Mouse (Mus musculus) olfactory bulb, adult 2 months (tissue): Measurements from ENCODE around the gene Cdr2l. TPM values are rescaled to one million over a fixed set of nuclear protein-coding genes. Genes with fewer than 3 reads are reported as not detected.

Experiments used
- H3K27ac ChIP-seq: fragments of 200-500 bp; 2 replicates; pipeline ENCODE4 v1.5.1; 2012; ENCODE audit warnings: low read depth, low read length; ENCODE audit not compliant: insufficient read depth
- H3K4me1 ChIP-seq: fragments of 200-500 bp; 2 replicates; pipeline ENCODE4 v1.6.1; 2012; ENCODE audit warnings: low read length; ENCODE audit not compliant: control insufficient read depth, insufficient read depth
- H3K4me3 ChIP-seq: fragments of 200-500 bp; 2 replicates; pipeline ENCODE4 v1.5.1; 2012; ENCODE audit warnings: mild to moderate bottlenecking, low read depth, low read length, moderate library complexity; ENCODE audit not compliant: insufficient read depth
- CTCF ChIP-seq: fragments of 200-500 bp; IDR thresholded peaks from 2 replicates; pipeline ENCODE4 v1.5.1; 2012; ENCODE audit warnings: low read depth, mild to moderate bottlenecking, low read length, moderate library complexity; ENCODE audit not compliant: insufficient read depth
- POLR2A ChIP-seq: fragments of 200-500 bp; IDR thresholded peaks from 2 replicates; pipeline ENCODE4 v1.6.1; 2012; ENCODE audit warnings: mild to moderate bottlenecking, low read depth, low read length, moderate library complexity; ENCODE audit not compliant: insufficient read depth
- WGBS: fragments of 180-500 bp; shearing (Covaris S2); methylation state at CpG from one replicate; pipeline ENCODE4 v1.1.7; 2018; 5-methylcytosine and 5-hydroxymethylcytosine counted together
- polyA plus RNA-seq: library from polyadenylated mRNA; stranded (reverse); fragments of >200 nt; gene quantifications from 2 replicates; pipeline ENCODE4 v1.2.4, GENCODE M21; 2012; ENCODE audit warnings: low replicate concordance; ENCODE audit not compliant: missing spikeins, insufficient read depth, insufficient read length

Cdr2l gene
- polyA plus RNA-seq, 1 experiment, result not detected

GRCm38 (mm10) chr11:115366039-115366705 lies 15.5 kb upstream of the Cdr2l start:
- H3K4me3 ChIP-seq, result peak overlapping the region; percentile 88
- 41% methylated on average over 7 of the region's 7 CpGs for WGBS

GRCm38 (mm10) chr11:115366706-115367394 lies 14.9 kb upstream of the Cdr2l start:
- Histone ChIP-seq H3K4me3 (peak overlapping the region; percentile 88), H3K27ac (peak overlapping the region; percentile 84), H3K4me1 (peaks cover 24% of the 10 kb centered on the region)
- WGBS, result under 1% methylated on average over 28 of the region's 28 CpGs
- TF ChIP-seq CTCF (no peak), POLR2A (no peak)

More at GRCm38 (mm10) chr11:115366039-115366705, 15.5 kb upstream of the Cdr2l start:
- TF ChIP-seq CTCF (no peak), POLR2A (no peak)
- H3K4me1 ChIP-seq, result peaks cover 24% of the 10 kb centered on the region
- H3K27ac ChIP-seq, result no peak overlapping the region

GRCm38 (mm10) chr11:115367395-115367944 lies 14.2 kb upstream of the Cdr2l start, which contains the start of gene Hid1:
Gene Hid1 (minus strand): TSS chr11:115367756.
- H3K4me1 ChIP-seq, result peaks cover 24% of the 10 kb centered on the region
- TF ChIP-seq CTCF, result no peak
- peak; percentile 96 for TF ChIP-seq POLR2A
- H3K4me3 ChIP-seq, result peak within 1 kb of the TSS; percentile 88
- H3K27ac ChIP-seq, result peak within 1 kb of the TSS; percentile 84
- WGBS, result 1% methylated on average over 39 of the region's 39 CpGs

- WGBS, result 69% methylated on average over 7 of the region's 7 CpGs
- Histone ChIP-seq H3K4me1 (peaks cover 30% of the 10 kb centered on the region), H3K27ac (no peak overlapping the region), H3K4me3 (no peak overlapping the region)
- no peak for TF ChIP-seq CTCF
- no peak for TF ChIP-seq POLR2A
Observed at GRCm38 (mm10) chr11:115370368-115370767, 11.3 kb upstream of the Cdr2l start.

- H3K27ac ChIP-seq, result no peak overlapping the region
- peaks cover 24% of the 10 kb centered on the region for H3K4me1 ChIP-seq
- TF ChIP-seq POLR2A (no peak), CTCF (no peak)
- 84% methylated on average over 8 of the region's 8 CpGs for WGBS
- no peak overlapping the region for H3K4me3 ChIP-seq
Observed at GRCm38 (mm10) chr11:115371354-115371753, 10.4 kb upstream of the Cdr2l start.

GRCm38 (mm10) chr11:115372015-115372414 lies 9.7 kb upstream of the Cdr2l start:
- no peak for TF ChIP-seq POLR2A
- TF ChIP-seq CTCF, result no peak
- Histone ChIP-seq H3K4me3 (no peak overlapping the region), H3K27ac (no peak overlapping the region), H3K4me1 (peaks cover 17% of the 10 kb centered on the region)
- 87% methylated on average over 1 of the region's 1 CpGs for WGBS

- Histone ChIP-seq H3K4me1 (peaks cover 15% of the 10 kb centered on the region), H3K27ac (no peak overlapping the region), H3K4me3 (no peak overlapping the region)
- WGBS, result 52% methylated on average over 2 of the region's 2 CpGs
- no peak for TF ChIP-seq CTCF
- TF ChIP-seq POLR2A, result no peak
Observed at GRCm38 (mm10) chr11:115372737-115373136, 9.0 kb upstream of the Cdr2l start.

GRCm38 (mm10) chr11:115373805-115374694 lies 7.7 kb upstream of the Cdr2l start:
- no peak for TF ChIP-seq CTCF
- peak; percentile 40; the same call in 1 of the 2 replicates for TF ChIP-seq POLR2A
- WGBS, result 1% methylated on average over 30 of the region's 30 CpGs
- peak overlapping the region; percentile 50 for H3K4me3 ChIP-seq
- peak overlapping the region; percentile 61 for H3K27ac ChIP-seq
- H3K4me1 ChIP-seq, result peaks cover 14% of the 10 kb centered on the region
